Mouse (Mus musculus) ES-CJ7 (cell line): ENCODE results near the gene Oaz1.
"Not testable (repeated sequence)": the region's sequence is repeated elsewhere in the genome, so short reads cannot be mapped to it uniquely, and the experiment has no call there.

Source experiments
- DNase-seq: peaks from one replicate; pipeline ENCODE4 v3.0.0; 2011; ENCODE audit warnings: low read depth, low spot score

Oaz1 gene

DNA sequence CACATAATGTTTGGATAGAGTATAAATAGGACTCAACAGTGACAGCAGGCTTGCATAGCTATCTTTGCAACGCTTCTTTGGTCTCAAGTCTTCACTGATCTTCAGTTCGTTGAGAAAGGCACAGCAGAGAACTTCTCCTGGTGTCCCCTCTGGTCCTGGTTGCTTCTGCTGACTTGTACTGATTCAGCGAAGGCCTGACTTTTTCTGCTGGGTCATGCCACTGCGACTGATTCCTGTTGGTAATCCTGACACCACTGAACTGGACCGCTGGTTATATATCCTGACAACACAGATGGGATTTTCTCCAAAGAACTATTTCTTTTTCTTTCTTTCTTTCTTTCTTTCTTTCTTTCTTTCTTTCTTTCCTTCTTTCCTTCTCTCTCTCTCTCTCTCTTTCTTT lies 3.9 kb upstream of the Oaz1 start:
- DNase-seq = no peak

DNA sequence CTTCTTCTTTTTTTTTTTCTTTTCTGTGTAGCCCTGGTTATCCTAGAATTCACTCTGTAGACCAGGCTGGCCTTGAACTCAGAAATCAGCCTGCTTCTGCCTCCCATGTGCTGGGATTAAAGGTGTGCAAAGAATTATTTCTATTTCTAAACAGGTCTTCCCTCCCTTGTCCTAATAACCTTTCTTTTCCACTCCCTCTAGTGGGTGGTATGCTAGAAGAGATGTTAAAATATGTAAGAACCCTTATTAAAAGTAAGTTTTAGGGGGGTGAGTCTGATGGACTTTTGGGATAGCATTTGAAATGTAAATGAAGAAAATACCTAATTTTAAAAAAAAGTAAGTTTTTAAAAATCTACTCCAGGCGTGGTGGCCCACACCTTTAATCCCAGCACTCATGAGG lies 3.1 kb upstream of the Oaz1 start:
- DNase-seq = no peak

- peak; percentile 58 for DNase-seq
Measured at GRCm38 (mm10) chr10:80823847-80824643, 2.4 kb upstream of the Oaz1 start.

DNA sequence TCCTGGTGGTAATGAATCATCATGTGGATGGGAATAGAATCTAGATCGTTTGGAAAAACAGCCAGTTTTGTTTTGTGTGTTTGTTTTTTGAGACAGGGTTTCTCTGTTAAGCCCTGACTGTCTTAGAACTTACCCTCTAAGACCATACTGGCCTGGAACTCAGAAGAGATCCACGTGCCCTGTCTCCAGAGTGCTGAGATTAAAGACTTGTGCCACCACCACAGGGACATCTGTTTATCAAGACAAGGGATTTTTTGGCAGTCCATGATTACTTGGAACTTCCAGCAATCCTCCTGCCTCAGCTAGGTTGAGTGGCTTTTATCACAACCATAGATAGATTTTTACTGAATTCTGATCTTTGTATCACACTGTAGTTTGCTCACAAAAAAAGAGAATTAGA lies 1.6 kb upstream of the Oaz1 start:
- DNase-seq = no peak

GRCm38 (mm10) chr10:80827063-80827869 lies 810 bp downstream of the Oaz1 start:
- DNase-seq = no peak

DNA sequence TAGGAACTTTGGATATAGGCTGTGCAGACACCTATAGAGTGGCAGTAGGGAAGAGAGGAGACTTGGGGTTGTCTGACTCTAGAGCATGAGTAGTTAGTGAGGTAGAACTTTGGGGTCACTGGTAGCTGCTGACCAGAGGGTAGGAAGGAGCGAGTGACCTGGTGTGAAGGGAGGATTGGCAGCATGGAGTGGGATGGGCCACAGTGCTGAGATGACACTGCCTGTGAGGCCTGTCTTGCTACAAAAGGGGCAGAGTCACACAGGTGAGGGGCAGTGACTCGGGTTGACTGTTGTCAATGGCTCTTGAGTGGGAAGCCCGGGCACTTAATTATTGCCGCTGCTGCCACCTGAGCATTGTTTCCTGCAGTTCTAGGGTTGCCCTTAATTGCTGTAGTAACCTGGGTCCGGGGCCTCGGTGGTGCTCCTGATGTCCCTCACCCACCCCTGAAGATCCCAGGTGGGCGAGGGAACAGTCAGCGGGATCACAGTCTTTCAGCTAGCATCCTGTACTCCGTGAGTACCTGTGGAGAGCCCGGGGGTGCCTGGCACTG lies 1.5 kb downstream of the Oaz1 start:
- DNase-seq = no peak

DNA sequence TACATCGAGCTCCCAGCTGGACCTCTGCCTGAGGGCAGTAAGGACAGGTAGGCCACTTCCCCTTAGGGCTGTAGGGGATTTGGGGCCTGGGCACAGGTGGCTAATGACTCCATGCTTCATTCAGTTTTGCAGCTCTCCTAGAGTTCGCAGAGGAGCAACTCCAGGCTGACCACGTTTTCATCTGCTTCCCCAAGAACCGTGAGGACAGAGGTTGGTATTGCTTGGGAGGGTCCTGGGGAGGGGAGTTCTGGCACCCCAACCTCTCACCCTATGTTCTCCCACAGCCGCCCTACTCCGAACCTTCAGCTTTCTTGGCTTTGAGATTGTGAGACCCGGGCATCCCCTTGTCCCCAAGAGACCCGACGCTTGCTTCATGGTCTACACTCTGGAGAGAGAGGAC lies 2.1 kb downstream of the Oaz1 start:
- not testable (repeated sequence) for DNase-seq

DNA sequence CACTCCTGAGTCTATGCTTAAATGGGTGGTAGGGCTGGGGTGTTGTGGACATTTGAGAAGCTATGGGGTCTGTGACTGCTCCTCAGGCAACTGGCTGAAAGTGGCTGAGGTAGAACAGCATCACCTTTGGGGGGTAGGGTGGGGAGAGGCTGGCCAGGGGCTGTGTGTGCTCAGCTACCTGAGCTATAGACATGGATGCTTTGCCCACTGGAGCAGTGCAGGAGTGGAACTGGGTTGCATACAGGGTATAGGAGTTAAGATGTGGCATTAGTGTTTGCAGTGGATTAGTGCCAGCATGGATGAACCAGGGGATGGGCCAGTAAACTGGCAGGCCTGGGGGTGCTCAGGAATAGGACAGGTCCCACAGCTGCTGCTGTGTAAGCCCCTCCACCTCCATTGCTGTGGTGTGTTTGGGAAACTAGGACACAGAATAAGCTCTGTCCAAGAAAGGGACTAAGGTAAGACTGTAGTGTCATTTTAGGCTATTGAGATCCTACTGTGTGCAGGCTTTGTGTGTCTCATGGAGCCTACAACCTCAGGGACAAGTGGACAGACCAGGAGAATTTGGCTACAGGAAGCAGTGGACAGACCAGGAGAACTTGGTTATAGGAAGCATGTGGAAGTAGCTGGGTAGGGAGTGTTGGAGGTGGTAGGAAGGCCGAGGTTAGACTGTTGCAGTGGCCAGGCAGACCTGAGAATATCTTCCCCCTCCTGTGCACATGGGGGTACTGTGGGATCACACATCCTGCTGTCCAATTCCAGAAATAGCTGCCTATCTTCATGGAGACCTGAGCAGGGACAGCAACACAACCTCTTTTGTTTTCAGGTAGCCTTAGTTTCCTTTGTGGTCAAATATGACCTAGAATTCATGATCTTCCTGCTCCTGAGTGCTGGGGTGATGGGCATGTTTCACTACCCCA lies 3.2 kb downstream of the Oaz1 start:
- no peak for DNase-seq

GRCm38 (mm10) chr10:80831136-80831535 lies 4.7 kb downstream of the Oaz1 start:
- peak; percentile 93 for DNase-seq

- no peak for DNase-seq
Measured at GRCm38 (mm10) chr10:80832818-80833217, 6.4 kb downstream of the Oaz1 start.

GRCm38 (mm10) chr10:80835617-80836016 lies 9.2 kb downstream of the Oaz1 start:
- DNase-seq = no peak

GRCm38 (mm10) chr10:80836949-80837379 lies 10.5 kb downstream of the Oaz1 start:
- peak; percentile 41 for DNase-seq

DNA sequence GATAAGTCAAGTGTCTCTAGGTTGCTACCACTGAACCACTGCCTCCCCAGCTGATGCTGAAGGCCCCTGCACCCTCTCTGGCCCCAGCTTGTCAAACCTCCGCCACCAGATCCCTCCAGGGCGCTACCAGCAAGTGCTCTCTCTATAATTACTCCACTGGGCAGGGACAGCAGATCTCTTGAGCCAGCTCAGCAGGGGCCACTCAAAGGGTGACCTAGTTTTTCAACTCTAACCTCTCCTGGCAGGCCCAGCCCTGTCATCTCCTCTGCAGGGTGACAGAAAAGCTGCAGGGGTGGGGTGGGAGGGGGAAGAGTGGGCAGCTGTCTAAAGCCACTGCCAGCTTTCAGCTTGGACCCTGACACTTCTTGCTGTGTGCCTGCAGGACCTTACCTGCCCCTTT lies 11.4 kb downstream of the Oaz1 start:
- DNase-seq = no peak

DNA sequence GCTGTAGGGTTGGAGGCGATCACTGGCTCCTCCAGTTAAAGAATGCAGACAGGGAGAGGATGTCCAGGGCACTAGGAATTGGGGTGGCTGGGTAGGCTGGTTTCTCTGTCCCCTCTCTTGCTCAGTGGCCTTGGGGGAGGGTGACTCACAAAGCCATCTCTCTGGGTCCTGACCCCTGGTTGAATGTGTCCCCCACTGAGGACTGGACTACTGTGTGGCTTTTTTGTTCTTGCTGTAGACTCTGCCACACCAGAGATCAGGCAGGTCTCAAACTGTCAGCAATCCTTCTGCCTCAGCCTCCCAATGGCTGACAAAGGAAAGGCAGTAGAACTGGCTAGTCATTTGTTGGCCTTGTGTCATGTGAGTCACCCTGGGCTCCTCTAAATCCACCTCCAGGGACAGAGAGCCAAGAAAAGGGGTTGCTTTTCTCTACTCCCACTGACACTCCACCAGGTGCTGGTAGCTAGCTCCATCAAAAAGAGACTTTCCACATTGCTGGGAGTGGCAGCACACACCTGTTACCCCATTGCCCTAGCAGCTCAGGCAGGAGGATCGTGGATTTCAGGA lies 12.0 kb downstream of the Oaz1 start:
- DNase-seq = no peak

DNA sequence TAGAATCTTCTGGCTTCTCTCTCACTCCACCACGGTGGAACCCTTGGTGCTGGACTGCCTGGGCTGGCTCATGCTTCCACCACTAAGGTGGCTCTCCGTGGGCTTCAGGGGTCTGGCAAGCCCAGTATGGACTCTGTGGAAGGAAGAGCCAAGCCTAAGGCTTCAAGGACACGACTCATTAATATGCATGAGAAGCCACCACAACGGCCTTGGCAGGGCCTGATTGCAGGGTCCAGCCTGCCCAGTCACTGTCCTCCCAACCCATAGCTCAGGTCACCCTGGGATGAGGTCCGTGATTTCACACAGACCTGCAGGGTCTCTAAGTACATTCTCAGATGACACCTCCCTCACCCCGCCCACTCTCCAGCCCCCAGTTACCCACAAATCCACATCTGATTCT lies 13.4 kb downstream of the Oaz1 start:
- no peak for DNase-seq

GRCm38 (mm10) chr10:80841685-80842084 lies 15.2 kb downstream of the Oaz1 start:
- DNase-seq = no peak

GRCm38 (mm10) chr10:80842334-80842733 lies 15.9 kb downstream of the Oaz1 start:
- no peak for DNase-seq

DNA sequence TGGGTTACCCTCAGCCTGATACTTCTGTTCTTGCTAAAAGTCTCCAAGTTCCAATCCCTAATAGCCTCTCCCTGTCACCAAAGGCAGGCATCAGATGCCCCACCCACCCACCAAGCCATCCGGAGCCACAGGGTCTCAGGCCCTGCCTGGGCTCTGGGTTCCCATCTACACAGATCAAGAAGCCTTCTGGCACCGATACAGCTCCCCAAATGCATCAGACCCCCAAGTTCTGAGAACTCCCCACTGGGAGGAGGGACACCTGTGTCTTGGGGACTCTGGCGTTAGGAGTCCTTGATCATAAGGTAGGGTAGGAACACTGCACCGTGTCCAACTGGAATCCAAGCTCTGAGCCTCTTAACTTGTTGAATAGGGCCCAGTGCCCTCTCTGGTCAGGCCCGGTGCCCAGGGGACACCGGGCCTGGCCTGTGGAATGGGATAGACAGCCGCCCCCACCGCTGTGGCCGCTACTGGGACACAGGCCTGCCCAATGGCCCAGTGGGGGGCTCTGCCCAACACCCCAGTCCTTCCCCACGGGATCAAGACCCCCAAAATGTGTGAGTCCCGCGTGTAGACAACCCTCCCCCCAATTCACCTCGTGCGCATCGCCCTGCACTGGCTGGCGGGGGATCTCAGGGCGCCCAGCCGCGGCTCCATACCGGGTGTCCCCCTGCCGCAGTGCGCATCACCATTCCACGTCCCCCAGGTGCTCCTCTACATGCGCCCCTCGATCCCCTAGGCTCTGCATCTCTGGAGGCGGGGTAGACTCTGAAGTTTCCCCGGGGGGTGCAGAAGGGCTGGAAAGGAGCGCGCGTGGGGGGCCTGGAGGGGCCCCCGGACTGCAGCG lies 16.9 kb downstream of the Oaz1 start:
- DNase-seq = no peak

- no peak for DNase-seq
Measured at GRCm38 (mm10) chr10:80843931-80844547, 17.6 kb downstream of the Oaz1 start, which contains the start of gene Lingo3. Lingo3 (minus strand) TSS chr10:80844039.
